Mouse (Mus musculus) lung, embryonic 15.5 days (tissue): ENCODE data around the gene Rnf4. TPM values are rescaled to one million over a fixed set of nuclear protein-coding genes. Genes with fewer than 3 reads are reported as not detected.

ENCODE experiments used
- ATAC-seq: fragments of 200-750 bp; cut with Nextera tagmentation; 2 replicates; pipeline ENCODE4 v1.8.0; 2017; ENCODE audit warnings: moderate number of reproducible peaks, borderline replicate concordance; ENCODE audit not compliant: low FRiP score, low TSS enrichment; ENCODE audit errors: extremely low read depth
- H3K27ac ChIP-seq: fragments of 300-500 bp; sonication (generic); 2 replicates; pipeline ENCODE4 v1.5.1; 2015; ENCODE audit warnings: moderate library complexity, mild to moderate bottlenecking, inconsistent platforms
- H3K27me3 ChIP-seq: fragments of 300-500 bp; sonication (generic); 2 replicates; pipeline ENCODE4 v1.6.1; 2015; ENCODE audit warnings: inconsistent platforms
- H3K36me3 ChIP-seq: fragments of 300-500 bp; sonication (generic); 2 replicates; pipeline ENCODE4 v1.6.1; 2015; ENCODE audit warnings: inconsistent platforms
- H3K4me1 ChIP-seq: fragments of 300-500 bp; sonication (generic); 2 replicates; pipeline ENCODE4 v1.6.1; 2015; ENCODE audit warnings: inconsistent platforms
- H3K4me2 ChIP-seq: fragments of 300-500 bp; sonication (generic); 2 replicates; pipeline ENCODE4 v1.6.1; 2015; ENCODE audit warnings: inconsistent platforms, mild to moderate bottlenecking, moderate library complexity
- H3K4me3 ChIP-seq: fragments of 300-500 bp; sonication (generic); 2 replicates; pipeline ENCODE4 v1.5.1; 2015; ENCODE audit warnings: mild to moderate bottlenecking, inconsistent platforms
- H3K9ac ChIP-seq: fragments of 300-500 bp; sonication (generic); 2 replicates; pipeline ENCODE4 v1.6.1; 2015; ENCODE audit warnings: inconsistent platforms
- H3K9me3 ChIP-seq: fragments of 300-500 bp; sonication (generic); 2 replicates; pipeline ENCODE4 v1.6.1; 2016; ENCODE audit warnings: inconsistent platforms
- WGBS: fragments of 180-500 bp; shearing (Covaris S2); methylation state at CpG from one replicate; pipeline ENCODE4 v1.1.7; 2015; 5-methylcytosine and 5-hydroxymethylcytosine counted together
- polyA plus RNA-seq: library from polyadenylated mRNA; unstranded; fragments of >200 nt; fragmentation: Nextera tagmentation; extraction: Ambion mirVana; gene quantifications from 2 replicates; pipeline ENCODE4 v1.2.1, GENCODE M21; 2015

The Rnf4 gene
- polyA plus RNA-seq, 1 experiment from 2014 or later, result 163 TPM

DNA sequence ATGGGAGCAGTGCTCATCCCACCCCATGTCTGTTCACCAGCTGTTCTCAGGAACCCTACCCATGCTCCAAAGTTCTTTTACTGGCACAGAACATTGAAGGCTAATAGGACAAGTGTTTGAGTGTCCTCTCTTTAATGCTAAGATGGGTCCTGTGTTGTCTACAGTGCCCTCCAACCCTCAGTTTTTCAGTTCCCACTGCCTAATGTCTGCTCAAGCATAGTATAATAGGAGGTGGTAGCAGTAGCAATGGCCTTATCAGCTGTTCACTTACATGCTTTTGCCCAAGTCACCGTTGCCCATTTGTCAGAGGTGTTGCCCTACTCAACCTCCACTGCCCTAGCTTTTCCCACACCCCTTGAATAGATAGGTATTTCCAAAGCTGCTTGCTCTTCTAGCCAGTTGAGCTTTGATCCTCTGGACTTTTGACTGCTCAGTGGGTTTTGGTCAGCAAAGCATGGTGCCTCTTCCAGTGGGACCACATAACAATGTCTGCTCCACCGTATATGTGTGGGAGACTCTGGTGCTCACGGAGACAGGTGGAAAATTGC lies 16.1 kb downstream of the Rnf4 start:
- H3K4me2 ChIP-seq, result no peak overlapping the region
- 96% methylated on average over 3 of the region's 3 CpGs for WGBS
- peaks cover 93% of the 10 kb centered on the region for H3K36me3 ChIP-seq
- H3K9ac ChIP-seq, result no peak overlapping the region
- no peaks in the 10 kb centered on the region for H3K9me3 ChIP-seq
- no peaks in the 10 kb centered on the region for H3K27me3 ChIP-seq
- H3K4me1 ChIP-seq, result no peaks in the 10 kb centered on the region
- ATAC-seq, result no peak
- no peak overlapping the region for H3K4me3 ChIP-seq
- H3K27ac ChIP-seq, result no peak overlapping the region

GRCm38 (mm10) chr5:34360261-34360660 lies 24.2 kb downstream of the Rnf4 start:
- Histone ChIP-seq H3K4me3 (no peak overlapping the region), H3K27me3 (no peaks in the 10 kb centered on the region), H3K4me1 (no peaks in the 10 kb centered on the region), H3K4me2 (no peak overlapping the region), H3K9ac (no peak overlapping the region), H3K27ac (no peak overlapping the region), H3K36me3 (peaks cover 55% of the 10 kb centered on the region), H3K9me3 (no peaks in the 10 kb centered on the region)
- 94% methylated on average over 3 of the region's 3 CpGs for WGBS
- no peak for ATAC-seq

GRCm38 (mm10) chr5:34363115-34363514 lies 27.0 kb downstream of the Rnf4 start:
- Histone ChIP-seq H3K9me3 (no peaks in the 10 kb centered on the region), H3K36me3 (peaks cover 32% of the 10 kb centered on the region), H3K27me3 (no peaks in the 10 kb centered on the region), H3K4me2 (no peak overlapping the region), H3K27ac (no peak overlapping the region), H3K4me3 (no peak overlapping the region), H3K4me1 (no peaks in the 10 kb centered on the region), H3K9ac (no peak overlapping the region)
- no peak for ATAC-seq

DNA sequence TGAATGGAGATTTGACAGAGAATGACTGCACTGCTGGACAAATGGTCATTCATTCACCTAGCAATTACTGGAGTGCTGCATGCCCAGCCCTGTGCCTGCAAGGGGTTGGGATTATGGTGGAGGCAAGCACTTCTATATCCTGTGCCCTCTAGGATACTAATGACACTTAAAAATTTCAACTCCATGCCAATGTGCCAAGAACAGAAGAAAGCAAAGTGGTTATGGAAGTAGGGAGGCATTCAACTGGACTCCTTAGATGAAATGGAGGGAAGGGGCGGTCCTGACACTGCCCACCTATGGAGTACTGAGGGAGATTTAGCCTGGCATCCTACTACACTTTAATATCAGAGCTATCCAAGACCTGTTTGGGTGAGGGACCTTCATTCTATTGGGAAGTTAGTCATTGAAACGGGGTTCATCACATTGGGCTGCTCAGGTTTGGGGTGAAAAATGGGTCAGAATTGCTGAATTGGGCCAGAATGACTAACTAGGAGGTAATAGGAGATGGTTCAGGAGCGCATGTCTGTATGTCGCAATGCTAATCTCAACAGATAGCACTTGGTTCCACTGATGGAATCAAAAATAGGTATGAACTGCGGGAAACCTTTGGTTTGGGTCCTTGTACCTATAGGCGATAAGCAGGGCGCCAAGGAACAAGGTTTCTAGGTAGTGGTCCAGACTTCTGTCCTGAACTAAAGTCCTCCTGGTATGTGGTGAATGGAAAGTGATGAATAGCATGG lies 32.6 kb downstream of the Rnf4 start:
- H3K36me3 ChIP-seq, result no peaks in the 10 kb centered on the region
- peak overlapping the region; percentile 59 for H3K27ac ChIP-seq
- WGBS, result 64% methylated on average over 7 of the region's 7 CpGs
- no peaks in the 10 kb centered on the region for H3K27me3 ChIP-seq
- peaks cover 20% of the 10 kb centered on the region; the same call in 1 of the 2 replicates for H3K4me1 ChIP-seq
- H3K9me3 ChIP-seq, result no peaks in the 10 kb centered on the region
- peak overlapping the region; percentile 61 for H3K4me2 ChIP-seq
- no peak for ATAC-seq
- H3K4me3 ChIP-seq, result peak overlapping the region; percentile 95
- H3K9ac ChIP-seq, result peak overlapping the region; percentile 68

DNA sequence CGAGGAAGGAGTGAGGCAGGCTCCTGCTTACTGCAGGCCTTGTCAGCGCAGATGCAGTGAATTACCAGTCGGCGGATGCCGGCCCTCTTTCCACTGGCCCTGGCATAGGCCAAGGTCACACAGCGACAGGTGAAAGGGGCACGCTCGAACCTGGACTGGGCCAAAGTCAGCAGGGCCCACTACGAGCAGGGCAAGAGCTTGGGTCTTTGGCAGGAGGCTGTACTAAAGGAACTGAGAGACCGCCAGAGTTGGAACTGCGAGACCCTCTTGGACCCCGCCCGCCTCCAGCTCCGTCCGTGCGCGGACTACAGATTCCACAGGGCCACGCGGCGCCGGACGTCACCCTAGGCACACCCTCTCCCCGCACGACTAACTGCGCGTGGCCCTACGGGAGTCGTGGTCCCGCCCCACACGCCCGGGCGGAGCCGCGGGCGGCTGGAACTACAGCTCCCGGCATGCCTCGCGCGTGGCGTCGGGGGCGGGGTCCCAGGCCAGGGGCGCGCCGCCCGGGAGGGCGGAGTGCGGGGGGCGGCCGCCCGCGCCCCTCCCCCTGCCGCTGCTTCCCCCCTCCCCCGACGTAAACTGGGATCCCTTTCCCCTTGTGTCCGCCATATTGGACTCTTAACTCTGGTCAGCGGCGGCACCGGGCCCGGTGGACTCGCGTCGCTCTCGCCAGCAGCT lies 33.4 kb downstream of the Rnf4 start, which contains the start of gene Fam193a:
Gene Fam193a, plus strand, starts transcription at position 593 of the 681 bp plus-strand sequence.
- H3K9me3 ChIP-seq, result no peaks in the 10 kb centered on the region
- peak within 1 kb of the TSS; percentile 93 for H3K9ac ChIP-seq
- H3K36me3 ChIP-seq, result no peaks in the 10 kb centered on the region
- peak within 1 kb of the TSS; percentile 68 for H3K4me2 ChIP-seq
- H3K4me3 ChIP-seq, result peak within 1 kb of the TSS; percentile 95
- no peaks in the 10 kb centered on the region for H3K27me3 ChIP-seq
- H3K27ac ChIP-seq, result peak within 1 kb of the TSS; percentile 73
- ATAC-seq, result peak; percentile 100
- peaks cover 20% of the 10 kb centered on the region; the same call in 1 of the 2 replicates for H3K4me1 ChIP-seq
- WGBS, result 0% methylated on average over 43 of the region's 64 CpGs

DNA sequence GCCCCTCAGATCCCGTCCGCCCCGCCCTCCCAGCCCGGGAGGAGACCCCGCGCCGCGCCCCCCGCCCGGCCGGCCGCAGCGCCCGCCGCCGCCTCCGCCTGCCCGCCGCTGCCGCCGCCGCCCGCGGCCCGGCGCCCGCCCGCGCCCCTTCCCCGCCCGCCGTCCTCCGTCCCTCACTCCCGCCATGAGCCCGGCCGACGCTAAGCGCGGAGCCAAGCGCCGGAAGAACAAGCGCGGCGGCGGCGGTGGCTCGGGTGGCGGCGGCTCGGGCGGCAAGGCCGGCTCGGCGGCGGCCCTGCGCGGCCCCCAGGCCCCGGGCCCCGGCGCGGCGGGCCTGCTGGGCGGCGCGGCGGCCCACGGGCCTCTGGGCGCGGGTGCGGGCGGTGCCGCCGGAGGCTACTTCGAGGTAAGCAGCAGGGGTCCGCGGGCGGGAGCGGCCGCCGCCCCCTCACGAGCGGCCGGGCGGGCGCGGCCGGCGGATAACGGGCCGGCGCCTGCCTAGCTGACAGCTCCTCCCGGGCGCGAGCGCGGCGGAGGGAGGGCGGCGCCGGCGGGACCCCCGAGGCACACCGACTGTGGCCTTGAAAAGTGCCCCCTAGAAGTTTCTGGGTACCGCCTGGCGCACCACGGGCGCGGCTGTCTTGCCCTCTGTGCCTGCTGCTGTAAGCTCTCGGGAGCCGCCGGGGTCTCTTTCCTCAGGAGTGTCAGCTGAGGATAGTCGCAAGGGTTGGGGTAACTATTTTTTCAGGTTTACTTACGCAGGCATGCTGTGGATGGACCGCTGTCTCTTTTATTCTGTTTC lies 34.1 kb downstream of the Rnf4 start:
- H3K9ac ChIP-seq, result peak overlapping the region; percentile 93
- peaks cover 20% of the 10 kb centered on the region; the same call in 1 of the 2 replicates for H3K4me1 ChIP-seq
- peak overlapping the region; percentile 95 for H3K4me3 ChIP-seq
- H3K9me3 ChIP-seq, result no peaks in the 10 kb centered on the region
- no peak for ATAC-seq
- no peaks in the 10 kb centered on the region for H3K27me3 ChIP-seq
- peak overlapping the region; percentile 68 for H3K4me2 ChIP-seq
- no peaks in the 10 kb centered on the region for H3K36me3 ChIP-seq
- peak overlapping the region; percentile 73 for H3K27ac ChIP-seq
- 0% methylated on average over 21 of the region's 114 CpGs for WGBS

GRCm38 (mm10) chr5:34370840-34371239 lies 34.8 kb downstream of the Rnf4 start:
- no peaks in the 10 kb centered on the region for H3K9me3 ChIP-seq
- peaks cover 20% of the 10 kb centered on the region; the same call in 1 of the 2 replicates for H3K4me1 ChIP-seq
- H3K4me2 ChIP-seq, result peak overlapping the region; percentile 68
- ATAC-seq, result no peak
- WGBS, result 20% methylated on average over 8 of the region's 8 CpGs
- H3K4me3 ChIP-seq, result peak overlapping the region; percentile 95
- H3K27ac ChIP-seq, result no peak overlapping the region
- no peaks in the 10 kb centered on the region for H3K27me3 ChIP-seq
- H3K9ac ChIP-seq, result peak overlapping the region; percentile 93
- no peaks in the 10 kb centered on the region for H3K36me3 ChIP-seq

GRCm38 (mm10) chr5:34372141-34372540 lies 36.1 kb downstream of the Rnf4 start:
- ATAC-seq, result no peak
- no peak overlapping the region for H3K27ac ChIP-seq
- H3K9ac ChIP-seq, result no peak overlapping the region
- no peak overlapping the region for H3K4me3 ChIP-seq
- H3K4me2 ChIP-seq, result no peak overlapping the region
- no peaks in the 10 kb centered on the region for H3K36me3 ChIP-seq
- H3K4me1 ChIP-seq, result peaks cover 20% of the 10 kb centered on the region; the same call in 1 of the 2 replicates
- no peaks in the 10 kb centered on the region for H3K27me3 ChIP-seq
- no peaks in the 10 kb centered on the region for H3K9me3 ChIP-seq

DNA sequence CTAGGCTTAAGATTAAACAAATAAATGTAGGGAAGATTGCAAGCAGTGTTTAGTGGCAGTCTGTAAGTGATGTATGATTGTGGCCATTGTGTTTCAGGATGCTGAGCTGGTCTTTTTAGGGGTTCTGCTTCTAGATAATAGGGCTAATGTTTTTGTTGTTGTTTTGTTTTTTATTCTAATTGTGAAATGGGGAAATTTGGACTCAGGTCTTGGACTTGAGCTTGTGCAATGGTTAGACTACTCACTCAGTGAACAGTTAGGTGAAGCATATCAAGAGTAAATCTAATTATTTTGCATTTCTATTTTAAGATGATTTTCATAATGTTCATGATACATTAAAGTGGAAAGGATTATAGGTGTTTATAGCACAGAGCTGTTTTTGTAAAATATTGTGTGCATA lies 36.5 kb downstream of the Rnf4 start:
- Histone ChIP-seq H3K27ac (no peak overlapping the region), H3K4me3 (no peak overlapping the region), H3K36me3 (no peaks in the 10 kb centered on the region), H3K4me2 (no peak overlapping the region), H3K4me1 (peaks cover 20% of the 10 kb centered on the region; the same call in 1 of the 2 replicates), H3K27me3 (no peaks in the 10 kb centered on the region), H3K9me3 (no peaks in the 10 kb centered on the region), H3K9ac (no peak overlapping the region)
- no peak for ATAC-seq

GRCm38 (mm10) chr5:34378787-34379186 lies 42.7 kb downstream of the Rnf4 start:
- H3K27ac ChIP-seq, result no peak overlapping the region
- no peaks in the 10 kb centered on the region for H3K27me3 ChIP-seq
- H3K4me1 ChIP-seq, result no peaks in the 10 kb centered on the region
- H3K9me3 ChIP-seq, result no peaks in the 10 kb centered on the region
- no peak overlapping the region for H3K4me2 ChIP-seq
- H3K4me3 ChIP-seq, result no peak overlapping the region
- no peak for ATAC-seq
- H3K36me3 ChIP-seq, result no peaks in the 10 kb centered on the region
- no peak overlapping the region for H3K9ac ChIP-seq

DNA sequence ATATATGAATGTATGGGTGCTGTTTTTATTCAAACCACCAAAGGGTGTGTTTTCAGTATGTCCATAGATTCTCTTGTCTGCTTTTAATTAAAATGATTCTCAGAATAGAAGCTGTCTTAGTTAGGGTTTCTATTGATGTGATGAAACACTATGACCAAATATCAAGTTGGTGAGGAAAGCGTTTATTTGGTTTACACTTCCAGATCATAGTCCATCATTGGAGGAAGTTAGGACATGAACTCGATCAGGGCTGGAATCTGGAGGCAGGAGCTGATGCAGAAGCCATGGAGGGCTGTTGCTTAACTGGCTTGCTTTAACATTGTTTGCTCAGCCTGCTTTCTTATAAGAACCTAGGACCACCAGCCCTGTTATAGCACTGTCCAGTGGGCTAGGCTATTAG lies 45.6 kb downstream of the Rnf4 start:
- no peak overlapping the region for H3K27ac ChIP-seq
- no peaks in the 10 kb centered on the region for H3K4me1 ChIP-seq
- peaks cover 8% of the 10 kb centered on the region; the same call in 1 of the 2 replicates for H3K36me3 ChIP-seq
- H3K4me3 ChIP-seq, result no peak overlapping the region
- H3K4me2 ChIP-seq, result no peak overlapping the region
- ATAC-seq, result no peak
- H3K9ac ChIP-seq, result no peak overlapping the region
- no peaks in the 10 kb centered on the region for H3K27me3 ChIP-seq
- WGBS, result 84% methylated on average over 2 of the region's 2 CpGs
- no peaks in the 10 kb centered on the region; the same call in 1 of the 2 replicates for H3K9me3 ChIP-seq
